Mouse (Mus musculus) G1E (cell line): ENCODE data around the gene Cir1. TPM values are rescaled to one million over a fixed set of nuclear protein-coding genes. Genes with fewer than 3 reads are reported as not detected.

Source experiments
- ATAC-seq: 2 replicates; pipeline ENCODE4 v1.8.0; 2016; ENCODE audit warnings: mild to moderate bottlenecking; ENCODE audit not compliant: insufficient number of reproducible peaks, poor library complexity, low FRiP score, severe bottlenecking; ENCODE audit errors: extremely low read depth
- DNase-seq: peaks from one replicate; pipeline ENCODE4 v3.0.0; 2012; ENCODE audit warnings: low spot score
- H3K27me3 ChIP-seq: 2 replicates; pipeline ENCODE4 v1.6.1; 2012; ENCODE audit warnings: mild to moderate bottlenecking, low read length, inconsistent platforms; ENCODE audit not compliant: insufficient read depth
- H3K36me3 ChIP-seq: replicated peaks from 2 replicates; pipeline ENCODE3; 2012; ENCODE audit warnings: mild to moderate bottlenecking, inconsistent platforms
- H3K4me1 ChIP-seq: 2 replicates; pipeline ENCODE4 v1.6.1; 2012; ENCODE audit warnings: low read depth, low read length, inconsistent platforms, mixed read lengths; ENCODE audit not compliant: insufficient read depth
- H3K4me3 ChIP-seq: 2 replicates; pipeline ENCODE4 v1.5.1; 2012; ENCODE audit warnings: low read depth, mild to moderate bottlenecking, inconsistent platforms, low read length, moderate library complexity, mixed read lengths
- H3K9me3 ChIP-seq: replicated peaks from 2 replicates; pipeline ENCODE4 v1.6.1; 2012; ENCODE audit warnings: inconsistent platforms
- CTCF ChIP-seq: IDR thresholded peaks from 2 replicates; pipeline ENCODE4 v1.5.1; 2012; ENCODE audit warnings: low read depth, low read length, inconsistent platforms, mixed read lengths
- GATA1 ChIP-seq: IDR thresholded peaks from 2 replicates; pipeline ENCODE4 v1.6.1; 2012; ENCODE audit warnings: borderline replicate concordance, low read length, inconsistent platforms, mixed read lengths
- GATA2 ChIP-seq: IDR thresholded peaks from 2 replicates; pipeline ENCODE4 v1.6.1; 2012; ENCODE audit warnings: low read depth, low read length, inconsistent platforms, borderline replicate concordance
- POLR2AphosphoS5 ChIP-seq: IDR thresholded peaks from 2 replicates; pipeline ENCODE4 v1.6.1; 2012; ENCODE audit warnings: low read depth, low read length, inconsistent platforms; ENCODE audit not compliant: insufficient replicate concordance
- TAL1 ChIP-seq: conservative IDR thresholded peaks from 2 replicates; pipeline ENCODE4 v1.6.1; 2012; ENCODE audit warnings: low read depth, low read length, inconsistent platforms, mixed read lengths
- polyA plus RNA-seq: library from polyadenylated mRNA; stranded (reverse); fragments of >175 nt; gene quantifications from 2 replicates; pipeline ENCODE4 v1.2.3, GENCODE M21; 2012
- total RNA-seq, 2 experiments: library from RNA; stranded (forward) in 1 of 2; stranded (reverse) in 1 of 2; fragments of 200-1000 nt in 1 of 2; fragments of >200 nt in 1 of 2; fragmentation: Nextera tagmentation in 1 of 2; gene quantifications; 2 replicates each; pipeline ENCODE4 v1.2.3; 2014 to 2017

Gene Cir1
- total and polyA plus RNA-seq, 3 experiments = 11.9 to 27.2 (median 21.7) TPM

GRCm38 (mm10) chr2:73348221-73348620, 35.7 kb upstream of the Cir1 start:
- Histone ChIP-seq H3K4me3 (no peak overlapping the region), H3K27me3 (no peaks in the 10 kb centered on the region), H3K4me1 (no peaks in the 10 kb centered on the region), H3K36me3 (peaks cover 42% of the 10 kb centered on the region), H3K9me3 (no peaks in the 10 kb centered on the region)
- TF ChIP-seq GATA2 = no peak
- TF ChIP-seq CTCF = no peak
- no peak for TF ChIP-seq POLR2AphosphoS5
- no peak for TF ChIP-seq GATA1
- TF ChIP-seq TAL1 = no peak
- DNase-seq (no peak), ATAC-seq (no peak)

GRCm38 (mm10) chr2:73347766-73348165, 35.3 kb upstream of the Cir1 start:
- no peak for DNase-seq
- H3K36me3 ChIP-seq = peaks cover 39% of the 10 kb centered on the region

GRCm38 (mm10) chr2:73347136-73347535, 34.6 kb upstream of the Cir1 start:
- H3K4me1 ChIP-seq = no peaks in the 10 kb centered on the region
- no peak overlapping the region for H3K4me3 ChIP-seq
- no peaks in the 10 kb centered on the region for H3K27me3 ChIP-seq
- peaks cover 38% of the 10 kb centered on the region for H3K36me3 ChIP-seq
- TF ChIP-seq CTCF = no peak
- TF ChIP-seq GATA1 = no peak
- no peak for TF ChIP-seq GATA2
- TF ChIP-seq POLR2AphosphoS5 = no peak
- TF ChIP-seq TAL1 = no peak
- no peaks in the 10 kb centered on the region for H3K9me3 ChIP-seq
- ATAC-seq (no peak), DNase-seq (no peak)

More at GRCm38 (mm10) chr2:73347766-73348165, 35.3 kb upstream of the Cir1 start:
- ATAC-seq = no peak
- no peak overlapping the region for H3K4me3 ChIP-seq
- TF ChIP-seq POLR2AphosphoS5 (no peak), GATA2 (no peak), GATA1 (no peak), CTCF (no peak), TAL1 (no peak)
- no peaks in the 10 kb centered on the region for H3K27me3 ChIP-seq
- no peaks in the 10 kb centered on the region for H3K9me3 ChIP-seq
- no peaks in the 10 kb centered on the region for H3K4me1 ChIP-seq

GRCm38 (mm10) chr2:73346345-73347086, 34.0 kb upstream of the Cir1 start:
- DNase-seq = no peak
- H3K4me3 ChIP-seq = no peak overlapping the region
- H3K36me3 ChIP-seq = peaks cover 33% of the 10 kb centered on the region
- no peak for TF ChIP-seq GATA2
- no peak for TF ChIP-seq POLR2AphosphoS5
- TF ChIP-seq CTCF = no peak
- TF ChIP-seq GATA1 = no peak
- TF ChIP-seq TAL1 = no peak
- no peaks in the 10 kb centered on the region for H3K9me3 ChIP-seq
- ATAC-seq = no peak
- no peaks in the 10 kb centered on the region for H3K27me3 ChIP-seq
- H3K4me1 ChIP-seq = no peaks in the 10 kb centered on the region

GRCm38 (mm10) chr2:73345204-73345603, 32.7 kb upstream of the Cir1 start:
- TF ChIP-seq POLR2AphosphoS5 (no peak), GATA1 (no peak), CTCF (no peak), TAL1 (no peak), GATA2 (no peak)
- no peaks in the 10 kb centered on the region for H3K4me1 ChIP-seq
- no peak overlapping the region for H3K4me3 ChIP-seq
- no peaks in the 10 kb centered on the region for H3K27me3 ChIP-seq
- peaks cover 30% of the 10 kb centered on the region for H3K36me3 ChIP-seq
- H3K9me3 ChIP-seq = no peaks in the 10 kb centered on the region
- ATAC-seq (no peak), DNase-seq (no peak)

- no peak overlapping the region for H3K4me3 ChIP-seq
- no peaks in the 10 kb centered on the region for H3K9me3 ChIP-seq
- no peak for DNase-seq
- no peak for ATAC-seq
- H3K4me1 ChIP-seq = no peaks in the 10 kb centered on the region
- H3K36me3 ChIP-seq = peaks cover 24% of the 10 kb centered on the region
- H3K27me3 ChIP-seq = no peaks in the 10 kb centered on the region
- no peak for TF ChIP-seq CTCF
- TF ChIP-seq GATA2 = no peak
- TF ChIP-seq TAL1 = no peak
Observed at GRCm38 (mm10) chr2:73343701-73344100, 31.2 kb upstream of the Cir1 start.

GRCm38 (mm10) chr2:73338415-73338814, 25.9 kb upstream of the Cir1 start:
- no peak for TF ChIP-seq POLR2AphosphoS5
- TF ChIP-seq GATA2 = no peak
- no peak for TF ChIP-seq TAL1
- no peak for TF ChIP-seq CTCF
- no peak for TF ChIP-seq GATA1
- Histone ChIP-seq H3K4me3 (no peak overlapping the region), H3K27me3 (no peaks in the 10 kb centered on the region), H3K36me3 (peaks cover 15% of the 10 kb centered on the region), H3K4me1 (no peaks in the 10 kb centered on the region), H3K9me3 (no peaks in the 10 kb centered on the region)
- DNase-seq (no peak), ATAC-seq (no peak)
